Mouse (Mus musculus): ENCODE data around the gene Hhex. TPM values are rescaled to one million over a fixed set of nuclear protein-coding genes. Genes with fewer than 3 reads are reported as not detected.

The Hhex gene
- polyA plus RNA-seq, 1 experiment, result 0.89 TPM

GRCm38 (mm10) chr19:37428589-37428988 lies 6.0 kb upstream of the Hhex start:
- Histone ChIP-seq H3K4me3 (ENCODE audit: control insufficient read depth, low read depth, low read length) (no peak overlapping the region), H3K4me1 (ENCODE audit: control insufficient read depth, insufficient read depth, low read length) (no peaks in the 10 kb centered on the region), H3K27me3 (ENCODE audit: control insufficient read depth, insufficient read depth, low read length) (no peaks in the 10 kb centered on the region), H3K27ac (ENCODE audit: control insufficient read depth, insufficient read depth, low read depth, low read length) (no peak overlapping the region), H3K36me3 (ENCODE audit: control insufficient read depth, insufficient read depth, low read length) (no peaks in the 10 kb centered on the region)
- TF ChIP-seq POLR2A (IDR thresholded peaks at IDR 0.05; ENCODE audit: control insufficient read depth, low read depth, low read length) (no peak), CTCF (IDR thresholded peaks at IDR 0.05; ENCODE audit: control insufficient read depth, insufficient read depth, insufficient replicate concordance, low read depth, low read length) (no peak)

GRCm38 (mm10) chr19:37431139-37431756 lies 3.4 kb upstream of the Hhex start:
- peaks cover 6% of the 10 kb centered on the region for H3K4me1 ChIP-seq (ENCODE audit: control insufficient read depth, insufficient read depth, low read length)
- no peaks in the 10 kb centered on the region for H3K36me3 ChIP-seq (ENCODE audit: control insufficient read depth, insufficient read depth, low read length)
- peaks cover 3% of the 10 kb centered on the region; the same call in 1 of the 2 replicates for H3K27me3 ChIP-seq (ENCODE audit: control insufficient read depth, insufficient read depth, low read length)
- TF ChIP-seq POLR2A (IDR thresholded peaks at IDR 0.05; ENCODE audit: control insufficient read depth, low read depth, low read length), result no peak
- TF ChIP-seq CTCF (IDR thresholded peaks at IDR 0.05; ENCODE audit: control insufficient read depth, insufficient read depth, insufficient replicate concordance, low read depth, low read length), result no peak
- no peak overlapping the region for H3K4me3 ChIP-seq (ENCODE audit: control insufficient read depth, low read depth, low read length)
- H3K27ac ChIP-seq (ENCODE audit: control insufficient read depth, insufficient read depth, low read depth, low read length), result no peak overlapping the region

DNA sequence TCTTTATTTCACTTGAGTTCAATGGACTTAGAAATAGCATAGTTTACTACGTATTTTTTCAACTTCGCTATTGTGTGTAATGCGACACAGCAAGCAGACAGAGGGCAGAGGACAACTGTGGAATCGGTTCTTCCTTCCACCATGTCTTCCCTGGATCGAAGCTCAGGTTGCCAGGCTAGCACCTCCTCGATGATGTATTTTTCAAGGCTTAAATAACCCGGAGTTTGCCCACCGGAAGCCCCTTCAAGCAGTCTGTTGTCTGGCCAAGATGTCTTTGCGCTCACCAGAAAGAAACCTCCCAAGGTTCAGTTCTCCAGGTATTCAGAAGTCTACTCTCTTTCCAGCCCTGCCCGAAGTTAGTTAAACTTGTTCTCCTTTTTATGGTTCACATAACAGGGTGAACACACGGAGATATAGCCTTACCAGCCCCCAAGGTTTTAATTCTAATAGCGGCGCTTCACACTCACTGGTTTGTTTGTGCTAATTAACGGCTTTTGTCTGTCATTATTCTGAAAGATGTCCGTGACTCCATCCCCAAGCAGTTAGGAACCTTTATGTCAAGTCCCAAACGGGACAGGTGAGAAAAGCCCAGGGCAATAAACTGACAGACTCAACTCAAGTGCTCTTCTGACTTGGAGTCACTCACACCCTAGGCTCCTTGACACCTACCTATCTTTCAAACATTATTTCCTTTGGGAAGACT lies 1.6 kb upstream of the Hhex start:
- TF ChIP-seq CTCF (IDR thresholded peaks at IDR 0.05; ENCODE audit: control insufficient read depth, insufficient read depth, insufficient replicate concordance, low read depth, low read length) (no peak), POLR2A (IDR thresholded peaks at IDR 0.05; ENCODE audit: control insufficient read depth, low read depth, low read length) (no peak)
- Histone ChIP-seq H3K4me1 (ENCODE audit: control insufficient read depth, insufficient read depth, low read length) (peaks cover 9% of the 10 kb centered on the region), H3K27me3 (ENCODE audit: control insufficient read depth, insufficient read depth, low read length) (peaks cover 3% of the 10 kb centered on the region; the same call in 1 of the 2 replicates), H3K36me3 (ENCODE audit: control insufficient read depth, insufficient read depth, low read length) (no peaks in the 10 kb centered on the region), H3K27ac (ENCODE audit: control insufficient read depth, insufficient read depth, low read depth, low read length) (no peak overlapping the region), H3K4me3 (ENCODE audit: control insufficient read depth, low read depth, low read length) (peak overlapping the region; percentile 3)

DNA sequence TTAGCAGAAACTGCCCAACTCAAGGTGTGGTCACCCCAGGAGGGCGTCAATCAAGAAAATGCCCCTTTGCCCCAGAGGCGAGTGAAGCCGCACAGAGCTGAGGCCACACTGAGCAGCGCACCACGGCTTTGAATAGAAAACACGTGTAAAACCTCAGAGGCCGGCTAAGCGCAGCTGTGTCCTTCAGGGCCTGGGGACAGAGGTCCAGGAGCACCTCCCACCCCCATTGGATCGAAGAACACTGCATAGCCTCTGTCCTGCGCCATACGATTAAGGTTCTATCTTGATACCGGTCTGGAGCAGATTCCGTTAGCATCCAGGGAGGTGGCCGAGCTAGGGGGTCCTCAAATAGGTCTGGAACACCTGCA lies 731 bp upstream of the Hhex start:
- Histone ChIP-seq H3K4me3 (ENCODE audit: control insufficient read depth, low read depth, low read length) (peak overlapping the region; percentile 82), H3K36me3 (ENCODE audit: control insufficient read depth, insufficient read depth, low read length) (no peaks in the 10 kb centered on the region), H3K27me3 (ENCODE audit: control insufficient read depth, insufficient read depth, low read length) (peaks cover 3% of the 10 kb centered on the region; the same call in 1 of the 2 replicates), H3K27ac (ENCODE audit: control insufficient read depth, insufficient read depth, low read depth, low read length) (no peak overlapping the region), H3K4me1 (ENCODE audit: control insufficient read depth, insufficient read depth, low read length) (peaks cover 9% of the 10 kb centered on the region)
- TF ChIP-seq CTCF (IDR thresholded peaks at IDR 0.05; ENCODE audit: control insufficient read depth, insufficient read depth, insufficient replicate concordance, low read depth, low read length), result no peak
- no peak for TF ChIP-seq POLR2A (IDR thresholded peaks at IDR 0.05; ENCODE audit: control insufficient read depth, low read depth, low read length)

DNA sequence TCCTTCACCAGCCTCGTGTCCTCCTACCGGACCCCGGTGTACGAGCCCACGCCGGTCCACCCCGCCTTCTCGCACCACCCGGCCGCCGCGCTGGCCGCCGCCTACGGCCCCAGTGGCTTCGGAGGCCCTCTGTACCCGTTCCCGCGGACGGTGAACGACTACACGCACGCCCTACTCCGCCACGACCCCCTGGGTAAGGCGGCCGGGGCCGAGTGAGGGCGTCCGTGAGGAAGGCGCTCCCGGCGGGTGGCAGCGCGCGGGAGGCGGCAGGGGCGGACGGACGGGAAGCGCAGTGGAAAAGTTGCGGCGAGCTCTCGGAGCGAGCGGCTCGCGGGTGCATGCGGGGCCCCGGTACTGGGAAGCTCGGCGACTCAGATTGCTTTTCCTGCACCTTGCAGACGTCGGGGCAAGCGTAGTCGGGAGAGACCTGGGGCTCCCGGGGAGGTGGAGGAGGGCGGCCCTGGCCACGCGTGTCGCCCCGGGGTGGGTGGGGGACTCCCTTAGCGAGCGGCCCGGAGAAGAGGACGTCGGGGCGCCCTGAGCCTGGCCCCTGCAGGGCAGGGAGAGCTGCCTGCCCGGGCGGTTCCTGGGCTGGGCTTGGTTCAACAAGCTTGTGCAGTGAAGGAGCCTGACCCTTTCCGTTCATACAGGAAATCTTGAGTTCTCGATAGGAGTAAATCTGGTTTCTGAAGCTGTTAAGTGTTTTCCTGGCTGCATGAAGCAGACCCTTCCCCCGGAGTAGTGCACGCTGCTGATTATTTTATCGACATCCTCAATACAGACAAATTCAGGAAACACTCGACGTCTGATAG lies 637 bp downstream of the Hhex start:
- Histone ChIP-seq H3K27ac (ENCODE audit: control insufficient read depth, insufficient read depth, low read depth, low read length) (0 out of 2 replicates have a peak overlapping the region, but pooled peaks have one; percentile 19), H3K4me1 (ENCODE audit: control insufficient read depth, insufficient read depth, low read length) (peaks cover 9% of the 10 kb centered on the region), H3K4me3 (ENCODE audit: control insufficient read depth, low read depth, low read length) (peak overlapping the region; percentile 82), H3K27me3 (ENCODE audit: control insufficient read depth, insufficient read depth, low read length) (peaks cover 3% of the 10 kb centered on the region; the same call in 1 of the 2 replicates), H3K36me3 (ENCODE audit: control insufficient read depth, insufficient read depth, low read length) (no peaks in the 10 kb centered on the region)
- TF ChIP-seq CTCF (IDR thresholded peaks at IDR 0.05; ENCODE audit: control insufficient read depth, insufficient read depth, insufficient replicate concordance, low read depth, low read length), result no peak
- 0 out of 2 replicates have a peak, but pooled peaks have one; percentile 3 for TF ChIP-seq POLR2A (IDR thresholded peaks at IDR 0.05; ENCODE audit: control insufficient read depth, low read depth, low read length)

DNA sequence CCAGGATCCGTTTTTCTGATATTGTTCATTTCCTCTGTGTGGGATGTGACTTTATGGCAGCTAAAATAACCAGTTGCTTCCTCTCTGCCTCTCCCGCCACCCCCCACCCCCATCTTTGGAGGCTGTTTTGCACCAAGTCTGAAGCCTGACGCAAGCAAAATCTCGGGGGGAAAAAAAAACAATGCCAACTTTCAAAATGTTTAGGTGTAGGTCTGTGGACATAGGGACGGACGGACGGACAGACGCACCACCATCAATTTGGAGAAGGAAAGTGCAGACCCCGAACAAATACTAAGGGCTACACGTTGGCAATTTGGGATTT lies 1.2 kb downstream of the Hhex start:
- TF ChIP-seq POLR2A (IDR thresholded peaks at IDR 0.05; ENCODE audit: control insufficient read depth, low read depth, low read length) (no peak), CTCF (IDR thresholded peaks at IDR 0.05; ENCODE audit: control insufficient read depth, insufficient read depth, insufficient replicate concordance, low read depth, low read length) (no peak)
- H3K4me1 ChIP-seq (ENCODE audit: control insufficient read depth, insufficient read depth, low read length), result peaks cover 9% of the 10 kb centered on the region
- no peak overlapping the region for H3K4me3 ChIP-seq (ENCODE audit: control insufficient read depth, low read depth, low read length)
- H3K27ac ChIP-seq (ENCODE audit: control insufficient read depth, insufficient read depth, low read depth, low read length), result no peak overlapping the region
- no peaks in the 10 kb centered on the region for H3K36me3 ChIP-seq (ENCODE audit: control insufficient read depth, insufficient read depth, low read length)
- peaks cover 3% of the 10 kb centered on the region; the same call in 1 of the 2 replicates for H3K27me3 ChIP-seq (ENCODE audit: control insufficient read depth, insufficient read depth, low read length)
